ENCODE assay signal across 22 mouse cellular contexts in the genomic region with DNA sequence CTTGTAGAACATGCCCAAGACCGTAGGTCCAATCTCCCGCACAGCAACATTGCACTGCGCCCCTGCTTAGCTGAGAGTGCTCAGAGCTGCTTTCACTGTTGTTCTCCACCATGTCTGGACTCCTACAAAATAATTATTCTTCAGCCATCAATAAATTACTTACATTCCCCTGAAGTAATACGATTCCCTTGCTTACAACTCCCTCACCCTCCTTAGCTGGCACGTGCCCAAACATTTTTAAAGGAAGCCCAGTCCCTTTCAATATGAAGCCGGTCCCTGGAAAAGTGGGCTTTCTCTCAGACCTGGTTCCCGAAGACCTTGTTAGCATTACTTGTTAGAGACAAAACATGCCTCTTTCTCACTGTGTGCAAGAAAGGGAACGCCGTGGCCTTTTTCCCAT. TPM values are rescaled to one million over a fixed set of nuclear protein-coding genes. Genes with fewer than 3 reads are reported as not detected.
DNase-seq lines count a peak whose midpoint lies in the region; ATAC-seq lines count a peak whose summit lies in the region.
"Had no signal": no experiment of that assay in that cellular context is flagged by ENCODE, and none has a peak within 500 bp of the region (broad histone marks: within the 10 kb centered on the region; RNA-seq: fewer than 3 reads in every experiment).

No protein-coding gene starts in this region.

- 80% methylated on average over 9 of the region's 9 CpGs for WGBS in heart, embryonic 12.5 days
- WGBS in limb, embryonic 12.5 days: 55% methylated on average over 9 of the region's 9 CpGs
- 83% methylated on average over 9 of the region's 9 CpGs for WGBS in limb, embryonic 10.5 days
- WGBS in embryonic facial prominence, embryonic 14.5 days: 45% methylated on average over 9 of the region's 9 CpGs

- no peak overlapping the region for H3K9ac ChIP-seq in heart, embryonic 12.5 days
- H3K9ac ChIP-seq in limb, embryonic 12.5 days (replicated peaks): no peak overlapping the region
- no peak overlapping the region for H3K9ac ChIP-seq in embryonic facial prominence, embryonic 14.5 days (ENCODE audit: low read depth, low read length)
- H3K9ac ChIP-seq: forebrain, embryonic 15.5 days; heart, embryonic 15.5 days; hindbrain, embryonic 14.5 days; intestine, embryonic 15.5 days had no signal

- H3K36me3 ChIP-seq in heart, embryonic 12.5 days: no peaks in the 10 kb centered on the region
- no peaks in the 10 kb centered on the region for H3K36me3 ChIP-seq in limb, embryonic 12.5 days
- no peaks in the 10 kb centered on the region for H3K36me3 ChIP-seq in limb, embryonic 10.5 days
- H3K36me3 ChIP-seq in embryonic facial prominence, embryonic 14.5 days (ENCODE audit: control insufficient read depth, insufficient read depth, low read length): no peaks in the 10 kb centered on the region
- H3K36me3 ChIP-seq: forebrain, embryonic 15.5 days; heart, embryonic 10.5 days; heart, embryonic 15.5 days; intestine, embryonic 15.5 days had no signal

- no peak overlapping the region for H3K4me2 ChIP-seq in heart, embryonic 12.5 days
- no peak overlapping the region for H3K4me2 ChIP-seq in limb, embryonic 12.5 days
- H3K4me2 ChIP-seq in embryonic facial prominence, embryonic 14.5 days (ENCODE audit: low read depth, low read length): no peak overlapping the region
- H3K4me2 ChIP-seq: forebrain, embryonic 15.5 days; heart, embryonic 15.5 days; hindbrain, embryonic 14.5 days; intestine, embryonic 15.5 days had no signal

- H3K4me3 ChIP-seq in heart, embryonic 12.5 days: no peak overlapping the region
- H3K4me3 ChIP-seq in limb, embryonic 12.5 days (replicated peaks): no peak overlapping the region
- H3K4me3 ChIP-seq in limb, embryonic 10.5 days: no peak overlapping the region
- no peak overlapping the region for H3K4me3 ChIP-seq in embryonic facial prominence, embryonic 14.5 days (ENCODE audit: low read depth, low read length)
- H3K4me3 ChIP-seq: forebrain, embryonic 15.5 days; heart, embryonic 10.5 days; heart, embryonic 15.5 days; intestine, embryonic 15.5 days had no signal

- H3K27ac ChIP-seq in heart, embryonic 12.5 days (ENCODE audit: poor library complexity, severe bottlenecking): no peak overlapping the region
- peak overlapping the region; percentile 46 for H3K27ac ChIP-seq in limb, embryonic 12.5 days
- no peak overlapping the region; the same call in 1 of the 2 replicates for H3K27ac ChIP-seq in limb, embryonic 10.5 days
- H3K27ac ChIP-seq in embryonic facial prominence, embryonic 14.5 days (replicated peaks; ENCODE audit: low read depth, low read length): no peak overlapping the region
- H3K27ac ChIP-seq: forebrain, embryonic 15.5 days; heart, embryonic 10.5 days; heart, embryonic 15.5 days; hindbrain, embryonic 14.5 days; intestine, embryonic 15.5 days had no signal

- H3K9me3 ChIP-seq in heart, embryonic 12.5 days (replicated peaks): no peaks in the 10 kb centered on the region
- no peaks in the 10 kb centered on the region for H3K9me3 ChIP-seq in limb, embryonic 12.5 days
- no peaks in the 10 kb centered on the region for H3K9me3 ChIP-seq in limb, embryonic 10.5 days (replicated peaks)
- no peaks in the 10 kb centered on the region for H3K9me3 ChIP-seq in embryonic facial prominence, embryonic 14.5 days (ENCODE audit: control insufficient read depth, low read length)
- H3K9me3 ChIP-seq: forebrain, embryonic 15.5 days; G1E; heart, embryonic 10.5 days; heart, embryonic 15.5 days; intestine, embryonic 15.5 days had no signal

- no peaks in the 10 kb centered on the region for H3K4me1 ChIP-seq in heart, embryonic 12.5 days (replicated peaks)
- H3K4me1 ChIP-seq in limb, embryonic 12.5 days (replicated peaks): peaks cover 21% of the 10 kb centered on the region
- H3K4me1 ChIP-seq in limb, embryonic 10.5 days: peaks cover 9% of the 10 kb centered on the region; the same call in 1 of the 2 replicates
- H3K4me1 ChIP-seq in embryonic facial prominence, embryonic 14.5 days (ENCODE audit: control insufficient read depth, insufficient read depth, low read length): peaks cover 5% of the 10 kb centered on the region; the same call in 1 of the 2 replicates
- H3K4me1 ChIP-seq: heart, embryonic 10.5 days; heart, embryonic 15.5 days; intestine, embryonic 15.5 days had no signal

- peak; percentile 30 for DNase-seq in heart, adult 11 months
- DNase-seq in limb, embryonic 10.5 days (ENCODE audit: low spot score): no peak
- DNase-seq in ZHBTc4 (ENCODE audit: low read depth, low spot score): peak; percentile 13
- DNase-seq in embryonic facial prominence, embryonic 14.5 days (ENCODE audit: low spot score): peak; percentile 36
- no peak for DNase-seq in embryo, embryonic 10 days (ENCODE audit: low spot score)
- DNase-seq in lung, postnatal 14 days: no peak
- DNase-seq: adrenal gland, adult 2 months; adrenal gland, postnatal 25 days; cerebellum, adult 8-10 months; cerebellum, postnatal 14 days; gastrocnemius, postnatal 36 days; heart, adult 18-20 months; heart, postnatal 14 days had no signal

- ATAC-seq in heart, embryonic 12.5 days (ENCODE audit: insufficient number of reproducible peaks, low FRiP score): no peak
- ATAC-seq in limb, embryonic 12.5 days (ENCODE audit: insufficient number of reproducible peaks, insufficient read depth, low FRiP score, low TSS enrichment, low read depth): no peak; the same call in 1 of the 2 replicates
- no peak for ATAC-seq in embryonic facial prominence, embryonic 14.5 days (ENCODE audit: low read depth)
- ATAC-seq: activated CD4-positive, CD25-positive, alpha-beta regulatory T cell, adult 4 months; forebrain, embryonic 15.5 days; intestine, embryonic 15.5 days had no signal

- no peaks in the 10 kb centered on the region for H3K27me3 ChIP-seq in heart, embryonic 12.5 days (replicated peaks)
- no peaks in the 10 kb centered on the region for H3K27me3 ChIP-seq in limb, embryonic 12.5 days
- H3K27me3 ChIP-seq in limb, embryonic 10.5 days (ENCODE audit: low read depth, poor library complexity, severe bottlenecking): no peaks in the 10 kb centered on the region
- no peaks in the 10 kb centered on the region for H3K27me3 ChIP-seq in embryonic facial prominence, embryonic 14.5 days (replicated peaks; ENCODE audit: control insufficient read depth, insufficient read depth, low read length)
- H3K27me3 ChIP-seq: forebrain, embryonic 15.5 days; heart, embryonic 15.5 days; intestine, embryonic 15.5 days had no signal

RNA-seq across cellular contexts. Expression of gene Rps3a1, which starts 7.0 kb away (rescaled TPM):
- 808 and 835 TPM in 2 replicates for polyA plus RNA-seq in heart, embryonic 12.5 days (2016; fragmentation: Nextera tagmentation; extraction: Ambion mirVana)
- polyA plus RNA-seq in limb, embryonic 12.5 days (2016; fragmentation: Nextera tagmentation; extraction: Ambion mirVana): 1,233 and 1,304 TPM in 2 replicates
- polyA plus RNA-seq in limb, embryonic 10.5 days (2016; fragmentation: Nextera tagmentation; extraction: Ambion mirVana): 1,202 and 1,379 TPM in 2 replicates
- 1,488 and 1,507 TPM in 2 replicates for polyA plus RNA-seq in embryonic facial prominence, embryonic 14.5 days (2014; fragmentation: Nextera tagmentation; extraction: Ambion mirVana)

Comparison
In these comparisons a context has a peak if more than half of its experiments do, and no peak if none do; other contexts are left out.
1. DNase-seq: peak in heart, adult 11 months (single experiment), ZHBTc4 (single experiment) and embryonic facial prominence, embryonic 14.5 days (single experiment); none in limb, embryonic 10.5 days (single experiment), embryo, embryonic 10 days (single experiment) and lung, postnatal 14 days (single experiment).